Mouse (Mus musculus) hindbrain, embryonic 15.5 days (tissue): ENCODE results near the gene Mafk. TPM values are rescaled to one million over a fixed set of nuclear protein-coding genes. Genes with fewer than 3 reads are reported as not detected.
A peak's percentile ranks its signal among the peaks of the same experiment; 100 is the strongest.

Experiments
- ATAC-seq: fragments of 200-750 bp; cut with Nextera tagmentation; 2 replicates; pipeline ENCODE4 v1.8.0; 2017; ENCODE audit warnings: low read depth, moderate number of reproducible peaks, moderate TSS enrichment; ENCODE audit not compliant: low FRiP score
- H3K27ac ChIP-seq: fragments of 300-500 bp; sonication (generic); replicated peaks from 2 replicates; pipeline ENCODE4 v1.5.1; 2015; ENCODE audit warnings: mild to moderate bottlenecking, inconsistent platforms
- H3K27me3 ChIP-seq: fragments of 300-500 bp; sonication (generic); 2 replicates; pipeline ENCODE4 v1.6.1; 2015; ENCODE audit warnings: control low read depth, inconsistent platforms
- H3K36me3 ChIP-seq: fragments of 300-500 bp; sonication (generic); 2 replicates; pipeline ENCODE4 v1.6.1; 2015; ENCODE audit warnings: control low read depth, inconsistent platforms
- H3K4me1 ChIP-seq: fragments of 300-500 bp; sonication (generic); replicated peaks from 2 replicates; pipeline ENCODE4 v1.6.1; 2015; ENCODE audit warnings: control low read depth, inconsistent platforms
- H3K4me2 ChIP-seq: fragments of 300-500 bp; sonication (generic); 2 replicates; pipeline ENCODE4 v1.6.1; 2015; ENCODE audit warnings: moderate library complexity, mild to moderate bottlenecking, inconsistent platforms
- H3K4me3 ChIP-seq: fragments of 300-500 bp; sonication (generic); 2 replicates; pipeline ENCODE4 v1.5.1; 2015; ENCODE audit warnings: mild to moderate bottlenecking, inconsistent platforms
- H3K9ac ChIP-seq: fragments of 300-500 bp; sonication (generic); 2 replicates; pipeline ENCODE4 v1.6.1; 2015; ENCODE audit warnings: inconsistent platforms
- H3K9me3 ChIP-seq: fragments of 300-500 bp; sonication (generic); 2 replicates; pipeline ENCODE4 v1.6.1; 2016; ENCODE audit warnings: control low read depth, inconsistent platforms
- WGBS: fragments of 180-500 bp; shearing (Covaris S2); methylation state at CpG from one replicate; pipeline ENCODE4 v1.1.7; 2015; 5-methylcytosine and 5-hydroxymethylcytosine counted together
- polyA plus RNA-seq: library from polyadenylated mRNA; unstranded; fragments of >200 nt; fragmentation: Nextera tagmentation; extraction: Ambion mirVana; gene quantifications from 2 replicates; pipeline ENCODE4 v1.2.1, GENCODE M21; 2015

The Mafk gene
- polyA plus RNA-seq, 1 experiment from 2014 or later: 13.5 TPM

DNA sequence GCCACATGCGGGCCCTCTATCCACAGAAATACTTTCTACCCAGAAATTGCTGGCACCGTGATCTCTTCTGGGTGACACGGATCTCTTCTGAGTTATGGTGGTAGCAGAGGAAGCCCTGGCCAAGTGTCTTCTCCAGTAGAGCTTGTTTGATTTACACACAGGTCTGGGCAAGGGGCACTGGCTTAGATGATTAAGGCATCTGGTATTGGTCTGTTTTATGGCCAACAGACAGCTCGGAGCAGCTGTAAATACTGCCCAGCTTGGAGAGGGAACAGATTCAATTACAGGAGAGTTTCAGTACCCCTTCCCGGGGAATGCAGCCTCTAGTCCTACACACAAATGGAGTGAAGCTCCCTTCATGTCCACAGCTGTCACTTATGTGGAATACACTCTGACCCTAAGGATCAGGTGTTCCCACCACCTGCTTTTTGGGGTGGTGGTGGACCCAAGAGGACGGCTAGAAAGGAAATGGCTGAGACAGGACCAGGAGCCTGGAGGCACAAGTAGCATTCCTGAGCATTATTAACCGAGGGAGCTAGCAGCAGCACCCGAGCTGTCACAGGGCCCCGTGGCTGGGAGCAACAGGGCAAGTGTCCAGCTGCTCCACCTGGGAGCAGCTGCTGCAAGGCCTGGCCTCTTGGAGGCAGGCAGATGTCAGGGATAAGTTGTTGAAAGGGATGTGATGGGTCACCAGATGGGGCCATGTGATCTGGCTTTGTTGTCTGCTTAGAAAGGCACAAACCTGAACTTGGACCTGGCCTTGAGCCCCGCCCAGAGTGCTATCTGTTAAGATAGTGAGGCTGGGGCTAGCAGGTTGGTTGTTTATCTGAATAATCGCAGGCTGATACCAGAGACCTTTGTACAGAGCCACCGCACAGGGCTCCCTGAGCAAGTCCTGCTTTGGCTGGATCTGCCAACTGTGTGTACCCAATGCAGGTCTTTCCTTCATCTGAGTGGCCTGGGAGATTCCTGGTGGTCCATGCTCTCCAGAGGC, 30.4 kb downstream of the Mafk start:
- no peak for ATAC-seq
- WGBS: 80% methylated on average over 12 of the region's 12 CpGs
- Histone ChIP-seq H3K27me3 (no peaks in the 10 kb centered on the region), H3K4me1 (peaks cover 17% of the 10 kb centered on the region), H3K27ac (no peak overlapping the region), H3K36me3 (peaks cover 6% of the 10 kb centered on the region; the same call in 1 of the 2 replicates), H3K9ac (no peak overlapping the region), H3K4me2 (no peak overlapping the region), H3K4me3 (no peak overlapping the region), H3K9me3 (no peaks in the 10 kb centered on the region)

DNA sequence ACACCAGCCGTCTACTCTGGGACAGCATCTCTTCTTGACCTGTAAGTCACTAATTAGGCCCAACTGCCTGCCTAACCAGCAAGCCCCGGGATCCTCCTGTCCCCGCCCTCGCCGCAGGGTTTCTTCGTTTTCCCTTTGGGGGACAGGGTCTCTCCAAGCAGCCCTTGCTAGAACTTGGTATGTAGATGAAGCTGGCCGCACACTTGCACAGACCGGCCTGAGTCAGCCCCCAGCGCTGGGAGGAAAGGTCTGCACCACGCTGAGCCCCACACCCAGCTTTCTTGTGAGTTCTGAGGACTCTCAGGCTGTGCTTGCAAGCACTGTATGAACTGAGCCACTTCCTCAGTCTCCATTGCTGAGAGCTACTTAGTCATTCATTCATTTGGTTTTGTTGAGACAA, 33.2 kb downstream of the Mafk start:
- H3K9ac ChIP-seq: no peak overlapping the region
- H3K9me3 ChIP-seq: no peaks in the 10 kb centered on the region
- no peak for ATAC-seq
- H3K27ac ChIP-seq: no peak overlapping the region
- H3K4me1 ChIP-seq: peaks cover 17% of the 10 kb centered on the region
- H3K27me3 ChIP-seq: 0 out of 2 replicates have a peak, but pooled peaks cover 3% of the 10 kb centered on the region
- peaks cover 6% of the 10 kb centered on the region; the same call in 1 of the 2 replicates for H3K36me3 ChIP-seq
- H3K4me3 ChIP-seq: no peak overlapping the region
- H3K4me2 ChIP-seq: no peak overlapping the region
- 92% methylated on average over 10 of the region's 10 CpGs for WGBS

DNA sequence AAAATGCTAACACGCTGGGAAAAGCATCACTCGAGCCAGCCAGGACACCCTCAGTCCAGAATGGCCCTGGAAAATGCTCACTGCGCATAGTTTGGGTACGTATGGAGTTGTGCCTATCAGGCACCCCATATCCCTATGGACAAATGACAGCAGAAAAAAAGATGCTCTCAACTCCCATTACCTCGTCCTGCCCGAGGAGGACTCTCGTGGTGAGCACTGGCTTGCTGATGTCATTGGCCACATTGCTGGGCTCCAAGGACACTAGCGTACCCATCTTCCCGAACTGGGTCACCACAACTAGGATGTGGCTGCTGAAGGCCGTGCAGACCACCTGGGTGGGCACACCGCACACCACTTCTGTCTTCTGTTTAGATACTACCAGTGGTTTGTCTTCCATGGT, 34.6 kb downstream of the Mafk start:
- peak overlapping the region; percentile 86; the same call in 1 of the 2 replicates for H3K27ac ChIP-seq
- 0 out of 2 replicates have a peak, but pooled peaks cover 3% of the 10 kb centered on the region for H3K27me3 ChIP-seq
- H3K4me2 ChIP-seq: peak overlapping the region; percentile 98
- ATAC-seq: no peak; the same call in 1 of the 2 replicates
- peak overlapping the region; percentile 90 for H3K4me3 ChIP-seq
- no peaks in the 10 kb centered on the region for H3K9me3 ChIP-seq
- WGBS: 48% methylated on average over 11 of the region's 11 CpGs
- H3K36me3 ChIP-seq: peaks cover 6% of the 10 kb centered on the region; the same call in 1 of the 2 replicates
- peak overlapping the region; percentile 93 for H3K9ac ChIP-seq
- peaks cover 17% of the 10 kb centered on the region for H3K4me1 ChIP-seq

DNA sequence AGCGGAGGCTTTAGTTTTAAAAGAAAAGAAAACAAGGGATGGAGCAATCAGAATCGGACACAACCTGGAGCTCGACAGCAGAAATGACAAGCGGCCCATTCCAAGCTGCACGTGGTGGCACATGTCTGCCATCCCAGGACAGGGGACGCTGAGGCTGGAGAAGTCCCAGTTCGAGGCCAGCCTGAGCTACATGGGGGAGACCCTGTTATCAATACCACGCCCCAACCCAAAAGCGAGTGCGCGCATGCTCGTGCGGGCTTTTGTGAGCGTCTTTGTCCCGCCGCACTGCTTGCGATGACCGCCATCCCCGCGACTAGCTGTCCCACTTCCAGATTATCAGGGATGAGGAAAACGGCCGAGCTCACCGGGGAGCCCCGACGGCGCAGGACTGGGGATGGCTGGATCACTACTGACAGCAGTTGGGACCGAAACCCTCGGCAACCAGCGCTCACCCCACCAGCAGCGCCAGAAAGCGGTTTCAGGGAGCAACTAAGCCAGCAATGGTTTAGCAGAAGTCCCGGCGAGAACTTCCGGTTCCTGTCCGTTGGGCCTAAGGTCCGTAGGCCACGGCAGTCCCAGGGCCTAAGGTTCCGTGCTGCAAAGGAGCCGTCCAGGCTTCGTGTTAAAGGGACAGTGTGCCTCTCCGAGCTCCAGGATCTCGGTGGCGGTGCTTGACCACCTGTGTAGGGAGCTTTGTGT, 35.2 kb downstream of the Mafk start, which contains the start of the genes Gm26938 and Psmg3:
Gene Gm26938, minus strand, starts transcription at position 51 of the 699 bp plus-strand sequence.
Gene Psmg3, minus strand, starts transcription at position 529 of the 699 bp plus-strand sequence.
- Histone ChIP-seq H3K9me3 (no peaks in the 10 kb centered on the region), H3K4me3 (peak within 1 kb of the TSS; percentile 90), H3K4me1 (peaks cover 17% of the 10 kb centered on the region), H3K27me3 (0 out of 2 replicates have a peak, but pooled peaks cover 3% of the 10 kb centered on the region), H3K27ac (peak within 1 kb of the TSS; percentile 86), H3K4me2 (peak within 1 kb of the TSS; percentile 98), H3K36me3 (peaks cover 6% of the 10 kb centered on the region; the same call in 1 of the 2 replicates), H3K9ac (peak within 1 kb of the TSS; percentile 93)
- ATAC-seq: peak; percentile 85
- WGBS: under 1% methylated on average over 43 of the region's 43 CpGs

DNA sequence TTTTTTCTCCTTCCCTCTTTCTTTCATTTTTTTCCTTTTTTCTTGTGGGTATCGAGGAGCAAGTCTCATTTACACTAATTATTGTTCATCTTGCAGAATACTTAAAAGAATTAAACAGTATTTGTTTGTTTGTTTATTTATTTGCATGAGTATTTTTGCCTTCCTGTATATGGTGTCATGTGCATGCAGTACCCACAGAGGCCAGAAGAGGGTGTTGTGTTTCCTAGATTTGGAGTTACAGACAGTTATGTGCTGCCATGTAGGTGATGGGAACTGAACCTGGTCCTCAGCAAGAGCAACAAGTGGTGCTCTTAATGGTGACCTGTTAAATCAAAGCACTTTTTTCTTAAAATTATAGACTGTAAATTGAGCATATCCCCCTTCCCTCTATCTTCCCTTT, 36.3 kb downstream of the Mafk start:
- peaks cover 17% of the 10 kb centered on the region for H3K4me1 ChIP-seq
- WGBS: 100% methylated on average over 1 of the region's 1 CpGs
- H3K9ac ChIP-seq: no peak overlapping the region
- H3K4me2 ChIP-seq: no peak overlapping the region
- H3K27ac ChIP-seq: no peak overlapping the region
- H3K4me3 ChIP-seq: no peak overlapping the region
- no peak for ATAC-seq
- H3K9me3 ChIP-seq: no peaks in the 10 kb centered on the region
- H3K27me3 ChIP-seq: 0 out of 2 replicates have a peak, but pooled peaks cover 3% of the 10 kb centered on the region
- H3K36me3 ChIP-seq: peaks cover 6% of the 10 kb centered on the region; the same call in 1 of the 2 replicates

DNA sequence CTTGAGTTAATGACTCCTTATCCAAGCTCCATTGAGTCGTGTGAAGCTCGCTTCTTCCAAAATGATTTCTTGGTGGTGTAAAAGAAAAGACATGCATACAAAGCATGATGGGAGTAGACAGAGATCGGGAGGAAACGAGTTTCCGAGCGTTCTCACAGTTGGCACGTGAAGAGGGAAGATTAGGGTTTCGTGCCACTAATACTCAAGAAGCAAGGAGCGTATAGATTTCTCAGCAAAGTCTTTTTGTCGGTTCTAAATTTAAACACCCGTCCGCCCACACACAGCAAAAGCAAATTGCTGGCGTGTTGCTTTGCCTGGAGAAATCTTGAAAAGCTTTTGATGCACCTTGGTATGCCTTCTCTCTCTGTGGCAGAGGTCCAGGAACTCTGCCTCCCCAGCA, 38.1 kb downstream of the Mafk start:
- Histone ChIP-seq H3K4me3 (no peak overlapping the region), H3K4me1 (peaks cover 17% of the 10 kb centered on the region), H3K9me3 (no peaks in the 10 kb centered on the region), H3K27ac (no peak overlapping the region), H3K4me2 (no peak overlapping the region), H3K27me3 (0 out of 2 replicates have a peak, but pooled peaks cover 3% of the 10 kb centered on the region), H3K36me3 (no peaks in the 10 kb centered on the region), H3K9ac (no peak overlapping the region)
- 82% methylated on average over 13 of the region's 13 CpGs for WGBS
- ATAC-seq: no peak

DNA sequence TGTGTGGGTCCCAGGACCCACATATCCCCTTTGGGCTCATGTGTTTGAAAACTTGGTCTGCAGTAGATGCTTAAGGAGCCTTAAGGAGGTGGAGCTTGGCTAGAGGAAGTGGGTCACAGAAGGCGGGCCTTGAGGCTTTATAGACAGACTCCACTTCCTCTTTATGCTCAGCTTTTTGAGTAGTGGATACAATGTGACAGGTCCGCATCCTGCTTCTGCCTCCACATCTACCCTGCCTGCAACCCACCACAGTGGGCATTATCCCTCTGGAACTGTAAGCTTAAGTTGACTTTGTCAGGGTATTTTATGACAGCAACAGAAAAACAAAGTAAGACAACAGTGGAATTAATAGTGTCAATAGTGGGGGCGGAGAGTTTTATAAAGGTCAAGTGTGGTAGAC, 39.4 kb downstream of the Mafk start:
- Histone ChIP-seq H3K4me1 (peaks cover 4% of the 10 kb centered on the region), H3K4me3 (no peak overlapping the region), H3K4me2 (no peak overlapping the region), H3K27ac (no peak overlapping the region), H3K27me3 (0 out of 2 replicates have a peak, but pooled peaks cover 3% of the 10 kb centered on the region), H3K9ac (no peak overlapping the region), H3K36me3 (no peaks in the 10 kb centered on the region), H3K9me3 (no peaks in the 10 kb centered on the region)
- no peak for ATAC-seq
- 83% methylated on average over 3 of the region's 3 CpGs for WGBS

DNA sequence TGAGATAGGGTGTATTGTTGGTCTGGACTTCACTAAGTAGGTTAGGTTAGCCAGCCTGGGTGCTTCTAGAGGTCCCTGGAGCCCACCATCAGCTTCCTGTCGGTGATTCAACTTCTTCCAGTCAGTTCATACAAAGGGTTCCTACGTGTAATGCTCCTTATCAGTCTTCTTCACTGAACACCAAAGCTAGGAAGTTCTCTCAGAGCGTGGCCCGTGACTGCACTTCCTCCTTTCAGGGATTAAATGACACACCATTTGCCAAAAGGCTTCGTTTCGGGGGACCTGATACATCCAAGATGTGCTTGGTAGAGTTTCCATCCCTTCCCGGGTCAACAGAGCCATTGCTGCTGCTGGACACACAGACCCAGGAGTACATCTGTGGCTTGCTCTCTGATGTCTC, 40.8 kb downstream of the Mafk start:
- no peaks in the 10 kb centered on the region for H3K4me1 ChIP-seq
- no peaks in the 10 kb centered on the region for H3K9me3 ChIP-seq
- H3K36me3 ChIP-seq: no peaks in the 10 kb centered on the region
- no peak overlapping the region for H3K27ac ChIP-seq
- 82% methylated on average over 7 of the region's 7 CpGs for WGBS
- no peak for ATAC-seq
- no peak overlapping the region for H3K4me3 ChIP-seq
- no peak overlapping the region for H3K4me2 ChIP-seq
- H3K27me3 ChIP-seq: 0 out of 2 replicates have a peak, but pooled peaks cover 3% of the 10 kb centered on the region
- H3K9ac ChIP-seq: no peak overlapping the region

DNA sequence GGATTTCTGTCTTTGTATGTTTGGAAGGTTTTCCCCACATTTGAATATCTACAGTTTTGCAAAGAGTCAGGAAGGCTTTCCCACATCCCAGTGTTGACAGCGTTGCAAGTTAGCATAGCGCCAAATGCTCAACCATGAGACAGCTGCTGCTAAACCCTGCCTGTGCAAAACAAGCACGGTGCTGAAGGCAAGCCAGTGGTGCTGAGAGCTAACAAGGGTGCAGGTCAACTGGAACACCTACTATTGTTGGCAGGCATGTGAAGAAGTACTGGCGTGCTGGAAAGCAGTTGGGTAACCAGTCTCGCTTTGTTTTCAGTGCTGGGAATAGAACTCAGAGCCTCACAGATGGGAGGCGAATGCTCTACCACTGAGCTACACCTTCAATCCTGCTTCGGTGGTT, 44.4 kb downstream of the Mafk start:
- no peak overlapping the region for H3K4me3 ChIP-seq
- H3K9me3 ChIP-seq: no peaks in the 10 kb centered on the region
- no peaks in the 10 kb centered on the region for H3K27me3 ChIP-seq
- no peaks in the 10 kb centered on the region for H3K4me1 ChIP-seq
- no peak overlapping the region for H3K27ac ChIP-seq
- no peak for ATAC-seq
- no peaks in the 10 kb centered on the region for H3K36me3 ChIP-seq
- WGBS: 89% methylated on average over 7 of the region's 7 CpGs
- no peak overlapping the region for H3K4me2 ChIP-seq
- no peak overlapping the region for H3K9ac ChIP-seq

DNA sequence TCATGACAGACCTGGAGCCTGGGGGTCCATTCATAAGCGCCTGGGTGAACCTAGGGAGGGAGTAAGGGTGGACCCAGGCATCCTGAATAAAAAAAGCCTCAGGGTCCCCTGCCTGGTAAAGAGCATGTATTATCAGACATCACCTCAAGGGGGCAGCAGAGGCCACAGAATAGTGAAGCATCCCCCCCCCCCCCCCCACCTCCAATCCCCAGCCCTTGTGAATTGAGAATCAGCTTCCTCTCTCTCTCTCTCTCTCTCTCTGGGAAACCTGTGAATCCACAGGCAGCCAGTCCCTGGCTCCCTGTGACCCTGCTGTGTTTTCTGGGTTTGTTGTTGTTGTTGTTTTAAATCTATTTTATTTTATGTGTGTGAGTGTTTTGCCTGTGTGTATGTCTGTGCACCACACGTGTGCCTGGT, 47.2 kb downstream of the Mafk start:
- WGBS: 11% methylated on average over 2 of the region's 2 CpGs
- no peaks in the 10 kb centered on the region for H3K27me3 ChIP-seq
- no peak overlapping the region for H3K4me3 ChIP-seq
- H3K9me3 ChIP-seq: no peaks in the 10 kb centered on the region
- H3K36me3 ChIP-seq: no peaks in the 10 kb centered on the region
- no peaks in the 10 kb centered on the region for H3K4me1 ChIP-seq
- H3K27ac ChIP-seq: no peak overlapping the region
- H3K4me2 ChIP-seq: no peak overlapping the region
- no peak overlapping the region for H3K9ac ChIP-seq
- ATAC-seq: peak; percentile 38; the same call in 1 of the 2 replicates

DNA sequence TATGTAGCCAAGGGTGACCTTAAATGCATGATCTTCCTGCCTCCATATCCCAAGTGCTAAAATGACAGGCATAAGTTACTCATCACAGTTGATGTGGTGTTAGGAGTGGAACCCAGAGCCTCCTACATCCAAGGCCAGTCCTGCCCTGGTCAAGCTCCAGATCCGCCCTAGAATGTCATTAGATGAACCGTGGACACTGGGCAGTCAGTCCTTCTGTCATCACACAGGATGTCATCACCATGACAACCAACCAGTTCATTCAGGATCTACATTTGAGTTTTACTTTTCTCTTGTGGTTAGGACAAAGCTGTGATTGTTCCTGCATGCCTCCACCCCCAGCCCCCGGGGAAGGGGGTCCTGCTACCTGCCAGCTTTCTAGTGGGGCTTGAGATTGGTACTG, 47.8 kb downstream of the Mafk start:
- H3K9me3 ChIP-seq: 0 out of 2 replicates have a peak, but pooled peaks cover under 1% of the 10 kb centered on the region
- no peak overlapping the region for H3K27ac ChIP-seq
- WGBS: 17% methylated on average over 3 of the region's 3 CpGs
- no peaks in the 10 kb centered on the region for H3K36me3 ChIP-seq
- H3K4me3 ChIP-seq: no peak overlapping the region
- no peaks in the 10 kb centered on the region for H3K4me1 ChIP-seq
- H3K9ac ChIP-seq: no peak overlapping the region
- H3K27me3 ChIP-seq: no peaks in the 10 kb centered on the region
- ATAC-seq: 0 out of 2 replicates have a peak, but pooled peaks have one; percentile 45
- no peak overlapping the region for H3K4me2 ChIP-seq
